Mouse (Mus musculus): ENCODE data around the gene Retreg2.

GRCm38 (mm10) chr1:75124346-75125321 lies 17.9 kb upstream of the Retreg2 start, which contains the start of gene Nhej1:
- TF ChIP-seq EP300 (optimal IDR thresholded peaks at IDR 0.05): peak; percentile 17
- peak; percentile 90 for TF ChIP-seq CTCF (IDR thresholded peaks at IDR 0.05; ENCODE audit: low read depth)

All from stomach, postnatal 0 days (tissue).